Mouse (Mus musculus) E14TG2a.4 (cell line): ENCODE measurements around the gene Phex.

ENCODE experiments used
- CTCF ChIP-seq: conservative IDR thresholded peaks from 2 replicates; pipeline ENCODE4 v1.5.1; 2014; ENCODE audit warnings: low read length
- NANOG ChIP-seq: IDR thresholded peaks from 2 replicates; pipeline ENCODE4 v1.6.1; 2014; ENCODE audit warnings: borderline replicate concordance, low read length, mixed read lengths
- POU5F1 ChIP-seq: IDR thresholded peaks from 2 replicates; pipeline ENCODE4 v1.6.1; 2014; ENCODE audit warnings: low read length, borderline replicate concordance

DNA sequence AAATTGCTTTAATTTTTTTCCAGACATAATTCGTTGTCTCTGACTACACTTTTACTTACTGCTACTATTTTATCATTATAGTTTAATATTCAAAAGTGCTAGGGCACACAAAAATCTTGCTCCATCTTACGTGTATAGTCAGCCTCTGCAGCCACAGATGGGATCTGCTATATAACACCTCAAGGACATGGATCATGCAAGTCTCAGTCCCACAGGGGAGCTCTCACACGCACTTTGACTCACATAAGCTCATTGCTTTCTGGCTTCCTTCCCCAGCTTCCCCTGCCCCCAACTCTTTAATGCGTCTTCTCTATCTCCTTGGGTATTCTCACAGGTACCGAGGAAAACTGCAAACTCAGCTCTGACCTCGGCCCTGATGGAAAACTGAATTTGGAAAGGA, 10.2 kb downstream of the Phex start:
- no peak for TF ChIP-seq CTCF
- TF ChIP-seq POU5F1: no peak
- TF ChIP-seq NANOG: no peak
